Mouse (Mus musculus): ENCODE measurements at regions not wholly inside any gene's neighbourhood (a gene's known extent, or its start where the extent isn't known, plus 50 kb on each side); places are given as distances from the start of the nearest gene placed in this dataset.

DNA sequence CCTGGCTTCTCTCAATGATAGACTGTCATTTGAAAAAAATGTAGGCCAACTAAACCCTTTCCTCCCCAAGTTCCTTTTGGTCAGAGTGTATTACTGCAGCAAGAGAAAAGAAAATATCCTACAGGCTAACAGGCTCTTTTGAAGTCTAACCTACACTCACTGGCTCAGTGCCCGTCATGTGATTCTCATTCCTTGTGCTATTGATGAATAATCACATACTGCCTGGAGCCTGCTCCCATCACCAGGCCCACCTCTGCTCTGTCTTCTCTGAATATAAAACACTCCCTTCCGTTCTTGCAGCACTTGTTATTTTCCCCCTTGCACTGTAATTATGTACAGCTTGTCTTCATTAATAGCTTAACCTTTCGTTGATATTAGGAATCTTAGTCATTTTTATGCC, 809.7 kb downstream of the Dpp10 start:
- Histone ChIP-seq H3K9ac (ENCODE audit: low read depth, low read length) (no peak overlapping the region), H3K4me3 (ENCODE audit: low read length) (no peak overlapping the region), H3K27ac (ENCODE audit: low read length) (no peak overlapping the region), H3K4me1 (ENCODE audit: control insufficient read depth, insufficient read depth, low read length) (no peaks in the 10 kb centered on the region), H3K27me3 (replicated peaks; ENCODE audit: control insufficient read depth, insufficient read depth, low read length) (no peaks in the 10 kb centered on the region), H3K4me2 (ENCODE audit: low read depth, low read length) (no peak overlapping the region), H3K9me3 (ENCODE audit: control insufficient read depth, low read length) (no peaks in the 10 kb centered on the region), H3K36me3 (ENCODE audit: control insufficient read depth, insufficient read depth, low read length) (no peaks in the 10 kb centered on the region)
- ATAC-seq: no peak
- WGBS: 72% methylated on average over 3 of the region's 3 CpGs

DNA sequence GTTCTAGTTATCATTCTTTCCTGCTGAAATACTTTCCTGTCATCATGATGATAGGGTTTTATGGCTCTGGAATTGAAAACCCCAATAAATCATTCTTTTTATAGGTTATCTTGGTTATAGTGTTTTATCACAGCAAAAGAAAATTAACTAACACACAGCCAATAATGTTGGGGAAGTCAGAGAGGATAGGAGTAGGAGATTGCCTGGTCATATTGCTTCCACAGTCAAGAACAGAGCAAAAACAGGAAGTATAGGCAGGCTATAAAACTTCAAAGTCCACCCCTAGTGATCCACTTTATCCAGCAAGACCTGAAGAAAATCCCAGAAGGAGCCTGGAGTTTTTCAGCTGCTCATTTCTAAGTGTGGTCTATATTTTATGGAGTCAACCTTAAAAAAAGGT, 824.4 kb downstream of the Dpp10 start:
- H3K4me3 ChIP-seq (ENCODE audit: low read length): no peak overlapping the region
- no peak overlapping the region for H3K4me2 ChIP-seq (ENCODE audit: low read depth, low read length)
- H3K36me3 ChIP-seq (ENCODE audit: control insufficient read depth, insufficient read depth, low read length): no peaks in the 10 kb centered on the region
- H3K27me3 ChIP-seq (replicated peaks; ENCODE audit: control insufficient read depth, insufficient read depth, low read length): no peaks in the 10 kb centered on the region
- no peak overlapping the region for H3K9ac ChIP-seq (ENCODE audit: low read depth, low read length)
- no peak overlapping the region for H3K27ac ChIP-seq (ENCODE audit: low read length)
- no peaks in the 10 kb centered on the region for H3K9me3 ChIP-seq (ENCODE audit: control insufficient read depth, low read length)
- H3K4me1 ChIP-seq (ENCODE audit: control insufficient read depth, insufficient read depth, low read length): no peaks in the 10 kb centered on the region
- ATAC-seq: peak; percentile 71

DNA sequence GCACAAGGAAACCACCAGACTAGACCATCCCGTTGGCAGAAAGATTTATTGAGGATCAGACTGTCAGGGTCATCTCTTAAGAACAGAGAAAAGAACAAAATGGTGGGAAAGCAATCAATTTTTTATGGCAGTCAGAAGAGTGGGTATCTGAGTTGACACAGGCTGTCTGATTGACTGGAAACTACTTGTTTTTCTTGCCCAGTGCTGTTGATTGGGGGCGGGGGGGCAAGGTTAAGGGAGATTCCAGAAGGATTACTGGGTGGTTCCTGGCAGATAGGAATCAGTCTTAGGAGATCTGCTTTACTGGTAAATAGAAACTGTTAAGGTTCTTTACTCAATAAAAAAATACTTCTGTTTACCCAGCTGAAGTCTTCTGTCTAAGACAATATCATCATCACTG, 824.9 kb downstream of the Dpp10 start:
- H3K4me3 ChIP-seq (ENCODE audit: low read length): no peak overlapping the region
- H3K36me3 ChIP-seq (ENCODE audit: control insufficient read depth, insufficient read depth, low read length): no peaks in the 10 kb centered on the region
- no peaks in the 10 kb centered on the region for H3K27me3 ChIP-seq (replicated peaks; ENCODE audit: control insufficient read depth, insufficient read depth, low read length)
- peak; percentile 58; the same call in 1 of the 2 replicates for ATAC-seq
- WGBS: 25% methylated on average over 2 of the region's 2 CpGs
- no peaks in the 10 kb centered on the region for H3K9me3 ChIP-seq (ENCODE audit: control insufficient read depth, low read length)
- no peak overlapping the region for H3K9ac ChIP-seq (ENCODE audit: low read depth, low read length)
- no peak overlapping the region for H3K27ac ChIP-seq (ENCODE audit: low read length)
- H3K4me2 ChIP-seq (ENCODE audit: low read depth, low read length): no peak overlapping the region
- no peaks in the 10 kb centered on the region for H3K4me1 ChIP-seq (ENCODE audit: control insufficient read depth, insufficient read depth, low read length)
